Mouse (Mus musculus): Measurements from ENCODE around the gene Rere. TPM values are rescaled to one million over a fixed set of nuclear protein-coding genes. Genes with fewer than 3 reads are reported as not detected.

The Rere gene
- polyA plus RNA-seq, 1 experiment from 2014 or later, result 5.9 TPM

DNA sequence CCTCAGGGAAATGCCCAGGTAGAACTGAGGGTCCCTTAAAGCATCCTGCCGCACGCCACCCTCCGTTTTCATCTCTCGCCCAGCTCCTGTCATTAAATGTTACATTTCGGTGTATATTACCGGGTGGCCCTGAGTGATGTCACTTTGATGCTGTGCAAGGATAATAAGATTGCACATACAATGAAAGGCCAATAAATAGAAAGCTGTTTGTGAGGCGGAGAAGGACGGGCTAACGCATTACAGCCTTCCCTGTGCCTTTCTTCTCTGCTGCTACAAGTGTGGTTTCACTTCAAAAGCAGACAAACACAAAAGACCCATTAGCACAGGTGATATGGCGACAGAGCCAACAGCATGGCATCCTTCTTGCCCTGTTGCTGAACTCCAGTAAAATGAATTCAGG lies 320.0 kb downstream of the Rere start:
- Histone ChIP-seq H3K4me2 (no peak overlapping the region), H3K27me3 (no peaks in the 10 kb centered on the region), H3K27ac (no peak overlapping the region), H3K9me3 (replicated peaks) (no peaks in the 10 kb centered on the region), H3K4me1 (replicated peaks) (peaks cover 36% of the 10 kb centered on the region), H3K36me3 (0 out of 2 replicates have a peak, but pooled peaks cover 3% of the 10 kb centered on the region), H3K4me3 (replicated peaks) (no peak overlapping the region), H3K9ac (no peak overlapping the region)
- 87% methylated on average over 10 of the region's 10 CpGs for WGBS (ENCODE audit: insufficient replicate concordance)
- no peak for ATAC-seq (ENCODE audit: low read depth)
- DNase-seq, result no peak

DNA sequence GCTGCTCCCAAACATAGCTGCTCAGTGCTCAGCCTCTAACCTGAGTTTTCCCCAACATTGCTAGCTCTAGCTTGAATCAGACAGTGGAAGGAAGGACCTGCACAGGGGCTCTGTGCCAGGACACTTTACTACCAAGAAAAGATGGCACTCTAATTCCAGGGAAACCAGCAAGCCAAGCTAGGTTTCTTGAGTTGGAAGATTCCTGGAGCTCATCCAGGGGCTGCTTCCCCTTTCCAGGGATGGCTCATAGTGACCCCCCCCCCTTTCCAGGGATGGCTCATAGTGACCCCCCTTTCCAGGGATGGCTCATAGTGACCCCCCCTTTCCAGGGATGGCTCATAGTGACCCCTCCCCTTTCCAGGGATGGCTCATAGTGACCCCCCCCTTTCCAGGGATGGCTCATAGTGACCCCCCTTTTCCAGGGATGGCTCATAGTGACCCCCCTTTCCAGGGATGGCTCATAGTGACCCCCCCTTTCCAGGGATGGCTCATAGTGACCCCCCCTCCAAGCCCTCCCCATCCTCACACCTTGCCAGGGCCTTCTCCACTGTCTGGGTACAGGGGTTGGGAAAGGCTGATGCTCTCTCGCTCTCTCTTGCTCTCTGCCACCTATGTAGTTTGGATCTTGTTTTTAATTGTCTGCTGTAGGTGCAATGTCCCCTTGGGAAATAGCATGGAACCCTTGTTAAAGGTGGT lies 322.1 kb downstream of the Rere start:
- 0 out of 2 replicates have a peak, but pooled peaks cover 3% of the 10 kb centered on the region for H3K36me3 ChIP-seq
- no peak overlapping the region for H3K4me3 ChIP-seq (replicated peaks)
- H3K9ac ChIP-seq, result no peak overlapping the region
- no peak overlapping the region for H3K4me2 ChIP-seq
- 90% methylated on average over 1 of the region's 1 CpGs for WGBS (ENCODE audit: insufficient replicate concordance)
- ATAC-seq (ENCODE audit: low read depth) (no peak), DNase-seq (no peak)
- H3K27me3 ChIP-seq, result no peaks in the 10 kb centered on the region
- no peaks in the 10 kb centered on the region for H3K9me3 ChIP-seq (replicated peaks)
- no peak overlapping the region for H3K27ac ChIP-seq
- H3K4me1 ChIP-seq (replicated peaks), result peaks cover 22% of the 10 kb centered on the region

DNA sequence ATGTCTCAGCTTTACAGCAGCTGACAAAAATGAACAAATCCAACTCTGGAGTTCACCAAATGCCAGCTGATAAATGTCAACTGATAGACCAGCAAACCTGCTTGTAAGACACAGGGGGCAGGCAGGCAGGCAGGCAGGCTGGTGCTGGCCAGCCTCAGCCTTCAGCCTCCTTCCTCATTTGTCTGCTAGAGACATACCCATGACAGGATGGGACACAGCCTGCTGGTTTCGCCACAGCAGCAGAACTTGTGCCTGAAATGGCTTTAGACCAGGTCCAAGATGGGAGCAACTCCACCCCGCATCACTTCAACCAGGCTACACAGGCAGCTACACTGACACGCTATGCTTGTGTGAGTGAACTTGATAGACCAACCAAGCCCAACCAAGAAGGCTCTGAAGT lies 324.4 kb downstream of the Rere start:
- no peak overlapping the region for H3K27ac ChIP-seq
- 75% methylated on average over 3 of the region's 3 CpGs for WGBS (ENCODE audit: insufficient replicate concordance)

DNA sequence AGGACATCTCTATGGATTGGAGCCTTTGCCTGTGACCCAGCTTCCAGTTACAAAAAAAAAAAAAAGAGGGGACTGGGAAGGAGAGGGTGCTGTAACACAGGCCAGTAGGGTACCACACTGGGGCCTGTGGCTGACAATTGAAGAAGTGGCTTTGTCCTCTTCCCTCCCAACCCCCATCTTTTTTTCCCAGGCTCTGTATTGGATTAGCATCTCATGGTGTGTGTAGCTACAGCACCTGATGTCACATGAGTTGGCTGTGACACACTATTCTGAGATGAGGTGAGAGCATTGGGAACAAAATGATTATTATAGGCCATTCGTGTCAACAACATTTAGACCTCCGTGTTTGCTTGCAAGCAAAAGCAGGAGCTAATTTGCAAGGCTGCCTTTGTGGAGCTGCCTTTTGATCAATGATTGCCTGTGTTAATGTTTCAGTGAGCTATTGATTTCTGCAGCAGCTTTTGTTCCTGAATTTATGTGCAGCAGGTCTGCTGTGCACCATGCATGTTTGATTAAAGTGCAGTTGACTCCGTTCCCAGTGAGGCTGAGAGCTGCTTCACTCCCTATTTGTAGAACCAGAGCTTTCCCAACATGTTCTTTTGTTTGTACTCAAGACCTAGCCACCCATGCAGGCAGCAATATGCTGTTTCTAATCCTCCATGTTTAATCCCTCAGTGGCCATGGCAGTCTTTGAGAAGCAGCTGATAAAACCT lies 325.2 kb downstream of the Rere start:
- H3K27me3 ChIP-seq, result no peaks in the 10 kb centered on the region
- WGBS (ENCODE audit: insufficient replicate concordance), result 72% methylated on average over 3 of the region's 3 CpGs
- no peak overlapping the region for H3K4me2 ChIP-seq
- no peak overlapping the region for H3K9ac ChIP-seq
- no peak overlapping the region for H3K4me3 ChIP-seq (replicated peaks)
- DNase-seq (no peak), ATAC-seq (ENCODE audit: low read depth) (no peak)
- peak overlapping the region; percentile 24; the same call in 1 of the 2 replicates for H3K27ac ChIP-seq
- peaks cover 19% of the 10 kb centered on the region for H3K4me1 ChIP-seq (replicated peaks)
- H3K36me3 ChIP-seq, result peaks cover 13% of the 10 kb centered on the region
- H3K9me3 ChIP-seq (replicated peaks), result no peaks in the 10 kb centered on the region

More for the DNA sequence above, 324.4 kb downstream of the Rere start:
- Histone ChIP-seq H3K36me3 (peaks cover 7% of the 10 kb centered on the region; the same call in 1 of the 2 replicates), H3K9ac (no peak overlapping the region), H3K4me3 (replicated peaks) (no peak overlapping the region), H3K9me3 (replicated peaks) (no peaks in the 10 kb centered on the region), H3K4me1 (replicated peaks) (peaks cover 19% of the 10 kb centered on the region), H3K4me2 (no peak overlapping the region), H3K27me3 (no peaks in the 10 kb centered on the region)
- ATAC-seq (ENCODE audit: low read depth) (peak; percentile 24; the same call in 1 of the 2 replicates), DNase-seq (no peak)

DNA sequence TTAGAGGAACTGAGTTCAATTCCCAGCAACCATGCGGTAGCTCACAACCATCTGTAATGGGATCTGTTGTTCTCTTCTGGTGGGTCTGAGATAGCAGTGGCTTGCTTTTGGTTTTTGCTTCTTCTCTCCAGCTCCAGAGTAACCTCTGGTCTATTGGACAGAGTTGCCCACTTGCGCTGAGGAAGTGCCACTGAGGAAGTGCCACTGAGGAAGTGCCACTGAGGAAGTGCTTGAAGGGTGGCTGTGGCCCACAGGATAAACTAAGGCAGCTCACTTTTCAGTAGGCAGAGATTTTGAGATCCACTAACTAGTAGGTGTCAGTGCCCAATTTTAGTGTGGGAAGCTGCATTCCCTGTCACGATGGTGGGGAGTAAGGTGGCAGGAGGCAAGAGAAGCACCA lies 327.2 kb downstream of the Rere start:
- Histone ChIP-seq H3K4me1 (replicated peaks) (peaks cover 19% of the 10 kb centered on the region), H3K36me3 (peaks cover 34% of the 10 kb centered on the region), H3K9me3 (replicated peaks) (no peaks in the 10 kb centered on the region), H3K4me3 (replicated peaks) (no peak overlapping the region), H3K27me3 (no peaks in the 10 kb centered on the region), H3K27ac (no peak overlapping the region), H3K9ac (no peak overlapping the region), H3K4me2 (no peak overlapping the region)
- 75% methylated on average over 3 of the region's 3 CpGs for WGBS (ENCODE audit: insufficient replicate concordance)
- ATAC-seq (ENCODE audit: low read depth), result no peak
- no peak for DNase-seq

DNA sequence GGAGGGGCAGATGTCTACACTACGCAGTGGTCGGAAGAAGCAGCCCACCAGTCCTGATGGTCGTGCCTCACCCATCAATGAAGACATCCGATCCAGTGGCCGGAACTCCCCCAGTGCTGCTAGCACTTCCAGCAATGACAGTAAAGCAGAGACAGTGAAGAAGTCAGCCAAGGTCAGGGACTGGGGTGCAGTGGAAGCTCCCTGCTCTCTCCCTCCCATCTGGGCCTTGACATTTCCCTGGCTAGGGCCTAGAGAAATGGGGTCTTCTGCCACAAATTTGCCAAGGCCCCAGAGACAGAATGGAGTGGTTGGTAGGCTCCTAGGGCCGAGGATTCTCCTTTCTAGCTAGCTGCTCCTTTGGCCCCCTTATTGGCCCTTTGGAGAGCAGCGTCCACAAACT lies 332.3 kb downstream of the Rere start:
- ATAC-seq (ENCODE audit: low read depth) (no peak), DNase-seq (no peak)
- H3K27ac ChIP-seq, result no peak overlapping the region
- H3K9ac ChIP-seq, result no peak overlapping the region
- H3K27me3 ChIP-seq, result no peaks in the 10 kb centered on the region
- H3K4me2 ChIP-seq, result no peak overlapping the region
- H3K4me3 ChIP-seq (replicated peaks), result no peak overlapping the region
- no peaks in the 10 kb centered on the region for H3K4me1 ChIP-seq (replicated peaks)
- 86% methylated on average over 7 of the region's 7 CpGs for WGBS (ENCODE audit: insufficient replicate concordance)
- H3K36me3 ChIP-seq, result peaks cover 85% of the 10 kb centered on the region
- no peaks in the 10 kb centered on the region for H3K9me3 ChIP-seq (replicated peaks)

DNA sequence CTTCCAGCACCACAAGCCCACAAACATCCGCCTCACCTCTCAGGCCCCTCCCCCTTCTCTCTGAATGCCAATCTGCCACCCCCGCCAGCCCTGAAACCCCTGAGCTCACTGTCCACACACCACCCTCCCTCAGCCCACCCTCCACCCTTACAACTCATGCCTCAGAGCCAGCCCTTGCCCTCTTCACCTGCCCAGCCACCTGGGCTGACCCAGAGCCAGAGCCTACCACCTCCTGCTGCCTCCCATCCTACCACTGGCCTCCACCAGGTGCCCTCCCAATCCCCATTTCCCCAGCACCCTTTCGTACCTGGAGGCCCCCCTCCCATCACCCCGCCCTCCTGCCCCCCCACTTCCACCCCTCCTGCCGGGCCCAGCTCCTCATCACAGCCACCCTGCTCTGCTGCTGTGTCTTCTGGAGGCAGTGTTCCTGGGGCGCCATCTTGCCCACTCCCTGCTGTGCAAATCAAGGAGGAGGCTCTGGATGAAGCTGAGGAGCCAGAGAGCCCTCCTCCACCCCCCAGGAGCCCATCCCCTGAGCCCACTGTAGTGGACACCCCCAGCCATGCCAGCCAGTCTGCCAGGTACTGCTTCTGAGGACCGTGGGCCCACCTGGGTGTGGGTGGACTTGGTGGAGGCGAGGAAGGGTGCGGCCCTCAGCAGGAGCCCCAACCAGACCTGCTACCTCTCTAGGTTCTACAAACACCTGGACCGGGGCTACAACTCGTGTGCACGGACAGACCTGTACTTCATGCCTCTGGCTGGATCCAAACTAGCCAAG lies 334.0 kb downstream of the Rere start:
- 85% methylated on average over 11 of the region's 12 CpGs for WGBS (ENCODE audit: insufficient replicate concordance)
- no peaks in the 10 kb centered on the region for H3K9me3 ChIP-seq (replicated peaks)
- H3K4me2 ChIP-seq, result no peak overlapping the region
- no peak overlapping the region for H3K4me3 ChIP-seq (replicated peaks)
- H3K9ac ChIP-seq, result no peak overlapping the region
- ATAC-seq (ENCODE audit: low read depth) (no peak), DNase-seq (no peak)
- no peak overlapping the region for H3K27ac ChIP-seq
- H3K27me3 ChIP-seq, result no peaks in the 10 kb centered on the region
- H3K4me1 ChIP-seq (replicated peaks), result no peaks in the 10 kb centered on the region
- peaks cover 91% of the 10 kb centered on the region for H3K36me3 ChIP-seq

DNA sequence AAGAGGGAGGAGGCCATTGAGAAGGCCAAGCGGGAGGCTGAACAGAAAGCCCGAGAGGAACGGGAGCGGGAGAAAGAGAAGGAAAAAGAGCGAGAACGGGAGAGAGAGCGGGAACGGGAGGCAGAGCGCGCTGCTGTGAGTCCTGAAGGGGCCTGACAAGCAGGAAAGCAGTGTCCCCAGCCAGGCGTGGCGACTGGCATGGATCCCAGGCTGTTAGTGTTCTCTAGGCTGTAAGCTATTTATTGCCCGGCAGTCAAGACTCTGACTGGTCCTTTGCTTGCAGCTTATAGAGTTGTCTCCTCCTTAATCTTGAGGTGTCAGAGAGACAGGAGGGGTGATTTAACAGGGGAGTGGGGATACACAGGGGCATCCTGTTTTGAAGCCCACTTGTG lies 334.6 kb downstream of the Rere start:
- ATAC-seq (ENCODE audit: low read depth), result no peak
- no peak overlapping the region for H3K4me2 ChIP-seq
- H3K27me3 ChIP-seq, result no peaks in the 10 kb centered on the region
- H3K4me1 ChIP-seq (replicated peaks), result no peaks in the 10 kb centered on the region
- DNase-seq, result no peak
- no peak overlapping the region for H3K27ac ChIP-seq
- H3K9ac ChIP-seq, result no peak overlapping the region
- no peaks in the 10 kb centered on the region for H3K9me3 ChIP-seq (replicated peaks)
- H3K36me3 ChIP-seq, result peaks cover 85% of the 10 kb centered on the region
- 88% methylated on average over 13 of the region's 13 CpGs for WGBS (ENCODE audit: insufficient replicate concordance)
- H3K4me3 ChIP-seq (replicated peaks), result no peak overlapping the region

DNA sequence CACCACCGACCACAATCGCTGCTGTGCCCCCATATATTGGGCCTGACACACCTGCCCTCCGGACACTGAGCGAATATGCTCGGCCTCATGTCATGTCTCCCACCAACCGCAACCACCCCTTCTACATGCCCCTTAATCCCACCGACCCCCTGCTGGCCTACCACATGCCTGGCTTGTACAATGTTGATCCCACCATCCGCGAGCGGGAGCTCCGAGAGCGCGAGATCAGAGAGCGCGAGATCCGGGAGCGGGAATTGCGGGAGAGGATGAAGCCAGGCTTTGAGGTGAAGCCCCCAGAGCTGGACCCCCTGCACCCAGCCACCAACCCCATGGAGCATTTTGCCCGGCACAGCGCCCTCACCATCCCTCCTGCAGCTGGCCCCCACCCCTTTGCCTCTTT lies 335.4 kb downstream of the Rere start:
- Histone ChIP-seq H3K4me1 (replicated peaks) (no peaks in the 10 kb centered on the region), H3K4me3 (replicated peaks) (no peak overlapping the region), H3K9me3 (replicated peaks) (no peaks in the 10 kb centered on the region), H3K4me2 (no peak overlapping the region), H3K27ac (no peak overlapping the region), H3K9ac (no peak overlapping the region), H3K27me3 (no peaks in the 10 kb centered on the region), H3K36me3 (peaks cover 78% of the 10 kb centered on the region)
- 92% methylated on average over 20 of the region's 20 CpGs for WGBS (ENCODE audit: insufficient replicate concordance)
- DNase-seq (no peak), ATAC-seq (ENCODE audit: low read depth) (no peak)

DNA sequence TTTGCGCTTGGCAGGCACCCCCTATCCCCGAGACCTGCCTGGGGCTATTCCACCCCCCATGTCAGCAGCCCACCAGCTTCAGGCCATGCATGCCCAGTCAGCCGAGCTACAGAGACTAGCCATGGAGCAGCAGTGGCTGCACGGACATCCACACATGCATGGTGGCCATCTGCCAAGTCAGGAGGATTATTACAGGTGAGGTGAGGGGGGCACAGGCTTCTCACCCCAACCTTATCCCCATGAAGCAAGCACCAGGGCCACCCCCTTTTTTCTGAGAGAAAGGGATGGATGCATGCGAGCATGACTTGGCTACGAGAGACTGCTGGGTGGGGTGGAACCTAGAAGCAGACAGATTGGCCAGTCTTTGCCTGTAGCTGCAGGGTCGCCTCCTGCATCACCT lies 337.6 kb downstream of the Rere start:
- no peak overlapping the region for H3K9ac ChIP-seq
- no peaks in the 10 kb centered on the region for H3K9me3 ChIP-seq (replicated peaks)
- no peak overlapping the region for H3K4me2 ChIP-seq
- H3K4me1 ChIP-seq (replicated peaks), result no peaks in the 10 kb centered on the region
- ATAC-seq (ENCODE audit: low read depth) (no peak), DNase-seq (no peak)
- peaks cover 62% of the 10 kb centered on the region for H3K36me3 ChIP-seq
- no peak overlapping the region for H3K4me3 ChIP-seq (replicated peaks)
- 74% methylated on average over 7 of the region's 7 CpGs for WGBS (ENCODE audit: insufficient replicate concordance)
- H3K27ac ChIP-seq, result no peak overlapping the region
- H3K27me3 ChIP-seq, result no peaks in the 10 kb centered on the region

DNA sequence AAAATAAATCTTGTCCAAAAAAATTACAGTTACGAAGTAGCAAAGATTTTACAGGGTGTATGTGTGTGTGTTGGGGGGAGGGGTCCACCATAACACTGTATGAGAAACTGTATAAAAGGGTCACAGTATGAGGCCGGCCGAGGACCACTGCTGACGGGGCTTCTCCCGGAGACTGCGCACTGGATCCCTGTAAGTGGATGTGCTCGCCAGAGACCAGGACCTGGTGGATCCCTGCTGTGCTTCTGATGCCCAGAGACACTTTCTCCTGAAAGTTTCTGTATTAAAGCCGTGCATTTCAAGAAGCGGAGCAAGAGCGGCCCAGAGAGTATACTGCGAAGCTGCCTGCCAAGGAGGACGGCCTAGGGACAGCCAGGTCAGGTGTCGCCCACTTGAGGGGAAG lies 341.2 kb downstream of the Rere start:
- Histone ChIP-seq H3K4me3 (replicated peaks) (no peak overlapping the region), H3K4me2 (no peak overlapping the region), H3K27ac (no peak overlapping the region), H3K9ac (no peak overlapping the region), H3K9me3 (replicated peaks) (no peaks in the 10 kb centered on the region), H3K4me1 (replicated peaks) (peaks cover 21% of the 10 kb centered on the region), H3K36me3 (peaks cover 25% of the 10 kb centered on the region), H3K27me3 (no peaks in the 10 kb centered on the region)
- ATAC-seq (ENCODE audit: low read depth) (no peak), DNase-seq (no peak)
- 85% methylated on average over 13 of the region's 13 CpGs for WGBS (ENCODE audit: insufficient replicate concordance)

All from liver, embryonic 13.5 days (tissue).